Comparison of ENCODE assay signal across 11 mouse cellular contexts in genomic region chr13:95912157-95913045, GRCm38 (mm10). TPM values are rescaled to one million over a fixed set of nuclear protein-coding genes. Genes with fewer than 3 reads are reported as not detected.
DNase-seq lines count a peak whose midpoint lies in the region; ATAC-seq lines count a peak whose summit lies in the region.
"Had no signal": no experiment of that assay in that cellular context is flagged by ENCODE, and none has a peak within 500 bp of the region (broad histone marks: within the 10 kb centered on the region; RNA-seq: fewer than 3 reads in every experiment).

No protein-coding gene starts in this region.

- no peak overlapping the region for H3K4me3 ChIP-seq in heart, embryonic 12.5 days
- H3K4me3 ChIP-seq in kidney, embryonic 15.5 days (replicated peaks), result no peak overlapping the region
- H3K4me3 ChIP-seq: erythroblast, embryonic 14.5 days; limb, embryonic 15.5 days had no signal

- no peak overlapping the region for H3K4me2 ChIP-seq in heart, embryonic 12.5 days
- no peak overlapping the region for H3K4me2 ChIP-seq in kidney, embryonic 15.5 days
- H3K4me2 ChIP-seq: limb, embryonic 15.5 days had no signal

- H3K27me3 ChIP-seq in heart, embryonic 12.5 days (replicated peaks), result no peaks in the 10 kb centered on the region
- H3K27me3 ChIP-seq in kidney, embryonic 15.5 days, result no peaks in the 10 kb centered on the region
- H3K27me3 ChIP-seq: CH12.LX; limb, embryonic 15.5 days had no signal

- no peak overlapping the region for H3K9ac ChIP-seq in heart, embryonic 12.5 days
- H3K9ac ChIP-seq in kidney, embryonic 15.5 days, result no peak overlapping the region
- H3K9ac ChIP-seq: limb, embryonic 15.5 days had no signal

- H3K9me3 ChIP-seq in heart, embryonic 12.5 days (replicated peaks), result 0 out of 2 replicates have a peak, but pooled peaks cover 6% of the 10 kb centered on the region
- H3K9me3 ChIP-seq in kidney, embryonic 15.5 days (replicated peaks), result no peaks in the 10 kb centered on the region
- H3K9me3 ChIP-seq: limb, embryonic 15.5 days had no signal

- 76% methylated on average over 11 of the region's 11 CpGs for WGBS in heart, embryonic 12.5 days
- WGBS in kidney, embryonic 15.5 days, result 84% methylated on average over 11 of the region's 11 CpGs

- H3K27ac ChIP-seq in heart, embryonic 12.5 days (ENCODE audit: poor library complexity, severe bottlenecking), result no peak overlapping the region
- no peak overlapping the region for H3K27ac ChIP-seq in kidney, embryonic 15.5 days
- H3K27ac ChIP-seq: limb, embryonic 15.5 days had no signal

- ATAC-seq in heart, embryonic 12.5 days (ENCODE audit: insufficient number of reproducible peaks, low FRiP score), result no peak
- 0 out of 2 replicates have a peak, but pooled peaks have one; percentile 15 for ATAC-seq in megakaryocyte progenitor cell, adult 5-6 weeks (replicated peaks; ENCODE audit: poor library complexity)
- ATAC-seq in kidney, embryonic 15.5 days (replicated peaks; ENCODE audit: low FRiP score), result no peak

- no peaks in the 10 kb centered on the region for H3K4me1 ChIP-seq in heart, embryonic 12.5 days (replicated peaks)
- no peaks in the 10 kb centered on the region for H3K4me1 ChIP-seq in kidney, embryonic 15.5 days

- no peaks in the 10 kb centered on the region for H3K36me3 ChIP-seq in heart, embryonic 12.5 days
- no peaks in the 10 kb centered on the region for H3K36me3 ChIP-seq in kidney, embryonic 15.5 days
- H3K36me3 ChIP-seq: limb, embryonic 15.5 days had no signal

- DNase-seq in heart, postnatal 4 days, result peak; percentile 25
- DNase-seq in cerebellum, adult 18-20 months, result peak; percentile 91 to 92
- DNase-seq in layer of hippocampus, adult 11-12 months (ENCODE audit: low spot score), result peak; percentile 81
- no peak for DNase-seq in liver
- DNase-seq in urinary bladder, postnatal 36 days (ENCODE audit: low spot score in 2 of 2), result no peak

RNA-seq across cellular contexts. Expression of gene Iqgap2, which starts 20.7 kb away (rescaled TPM):
- 1 to 10 TPM; 2.8 to 3.0 TPM for total RNA-seq in heart, postnatal 4 days (2021)
- polyA plus RNA-seq in heart, embryonic 12.5 days (2016; fragmentation: Nextera tagmentation; extraction: Ambion mirVana), result 6.9 and 7.3 TPM in 2 replicates
- total RNA-seq in megakaryocyte progenitor cell, adult 5-6 weeks (2015), result 95.0 and 97.5 TPM in 2 replicates
- total RNA-seq in megakaryocyte progenitor cell, adult 5-6 weeks (2017), result 128 and 149 TPM in 2 replicates
- polyA plus RNA-seq in kidney, embryonic 15.5 days (2015; fragmentation: Nextera tagmentation; extraction: Ambion mirVana), result 10.1 and 10.6 TPM in 2 replicates

Comparison
In these comparisons a context has a peak if more than half of its experiments do, and no peak if none do; other contexts are left out.
1. DNase-seq: peak in heart, postnatal 4 days (single experiment), cerebellum, adult 18-20 months (2 of 2) and layer of hippocampus, adult 11-12 months (single experiment); none in liver (single experiment) and urinary bladder, postnatal 36 days (0 of 2).
2. RNA of gene Iqgap2, which starts 20.7 kb away (total RNA-seq): 95.0 to 149 TPM in megakaryocyte progenitor cell, adult 5-6 weeks; 2.8 to 3.0 TPM in heart, postnatal 4 days; every median in the first group is over 10 times any median in the second.